Mouse (Mus musculus) CD4-positive, CD25-positive, alpha-beta regulatory T cell, adult 4 months (primary cell): ENCODE results near the gene Rnf185. TPM values are rescaled to one million over a fixed set of nuclear protein-coding genes. Genes with fewer than 3 reads are reported as not detected.

Source experiments
- ATAC-seq: one replicate; pipeline ENCODE4 v1.8.0; 2017
- polyA plus RNA-seq, 2 experiments: library from polyadenylated mRNA; unstranded; fragments of 100-300 nt; shearing (Covaris generic); gene quantifications; one replicate each; pipeline ENCODE4 v1.2.1; 2017

The Rnf185 gene
- 10 to 100 TPM; 26.6 to 29.4 TPM for polyA plus RNA-seq

- peak; percentile 98 for ATAC-seq
Measured at GRCm38 (mm10) chr11:3452167-3452639, at the start of gene Rnf185. TSS of gene Rnf185 (minus strand) at chr11:3452363.

- no peak for ATAC-seq
Measured at GRCm38 (mm10) chr11:3497296-3497695, 45.1 kb upstream of the Rnf185 start.

- no peak for ATAC-seq
Measured at GRCm38 (mm10) chr11:3496756-3497155, 44.6 kb upstream of the Rnf185 start.

GRCm38 (mm10) chr11:3495496-3495895 lies 43.3 kb upstream of the Rnf185 start:
- no peak for ATAC-seq

- no peak for ATAC-seq
Measured at GRCm38 (mm10) chr11:3494857-3495256, 42.7 kb upstream of the Rnf185 start.

- ATAC-seq = no peak
Measured at GRCm38 (mm10) chr11:3492748-3493147, 40.6 kb upstream of the Rnf185 start.

GRCm38 (mm10) chr11:3489036-3489435 lies 36.9 kb upstream of the Rnf185 start:
- ATAC-seq = no peak

GRCm38 (mm10) chr11:3487952-3488570 lies 35.9 kb upstream of the Rnf185 start, which contains the start of gene Pla2g3:
TSS of gene Pla2g3 (plus strand) at chr11:3488284.
- ATAC-seq = no peak

GRCm38 (mm10) chr11:3486349-3486748 lies 34.2 kb upstream of the Rnf185 start:
- ATAC-seq = no peak

GRCm38 (mm10) chr11:3483980-3484642 lies 31.9 kb upstream of the Rnf185 start:
- ATAC-seq = no peak

- no peak for ATAC-seq
Measured at GRCm38 (mm10) chr11:3475489-3475888, 23.3 kb upstream of the Rnf185 start.

- no peak for ATAC-seq
Measured at GRCm38 (mm10) chr11:3474480-3475115, 22.4 kb upstream of the Rnf185 start.

- ATAC-seq = peak; percentile 61
Measured at GRCm38 (mm10) chr11:3472484-3472883, 20.3 kb upstream of the Rnf185 start.

GRCm38 (mm10) chr11:3471448-3471850 lies 19.3 kb upstream of the Rnf185 start:
- no peak for ATAC-seq

- no peak for ATAC-seq
Measured at GRCm38 (mm10) chr11:3462846-3463245, 10.7 kb upstream of the Rnf185 start.

- ATAC-seq = no peak
Measured at GRCm38 (mm10) chr11:3459105-3459468, 6.9 kb upstream of the Rnf185 start.

- ATAC-seq = no peak
Measured at GRCm38 (mm10) chr11:3458428-3459104, 6.4 kb upstream of the Rnf185 start.

- no peak for ATAC-seq
Measured at GRCm38 (mm10) chr11:3456354-3456753, 4.2 kb upstream of the Rnf185 start.

GRCm38 (mm10) chr11:3454506-3454905 lies 2.3 kb upstream of the Rnf185 start:
- no peak for ATAC-seq

- no peak for ATAC-seq
Measured at GRCm38 (mm10) chr11:3453467-3453866, 1.3 kb upstream of the Rnf185 start.

GRCm38 (mm10) chr11:3452769-3453168 lies 606 bp upstream of the Rnf185 start:
- ATAC-seq = no peak

- ATAC-seq = peak; percentile 9
Measured at GRCm38 (mm10) chr11:3451701-3452163, 431 bp downstream of the Rnf185 start.

- no peak for ATAC-seq
Measured at GRCm38 (mm10) chr11:3444875-3445274, 7.3 kb downstream of the Rnf185 start.
